Mouse (Mus musculus) frontal cortex, adult (tissue): ENCODE data around the gene Vasp.

Experiments
- ATAC-seq: cut with Nextera tagmentation; 2 replicates; pipeline ENCODE4 v1.9.2; 2017; ENCODE audit warnings: mild to moderate bottlenecking, moderate library complexity, mixed read lengths; ENCODE audit not compliant: low TSS enrichment

The Vasp gene

GRCm38 (mm10) chr7:19271238-19272172 lies at the start of gene Vasp:
Vasp (minus strand) TSS chr7:19271817.
- peak; percentile 89 for ATAC-seq

DNA sequence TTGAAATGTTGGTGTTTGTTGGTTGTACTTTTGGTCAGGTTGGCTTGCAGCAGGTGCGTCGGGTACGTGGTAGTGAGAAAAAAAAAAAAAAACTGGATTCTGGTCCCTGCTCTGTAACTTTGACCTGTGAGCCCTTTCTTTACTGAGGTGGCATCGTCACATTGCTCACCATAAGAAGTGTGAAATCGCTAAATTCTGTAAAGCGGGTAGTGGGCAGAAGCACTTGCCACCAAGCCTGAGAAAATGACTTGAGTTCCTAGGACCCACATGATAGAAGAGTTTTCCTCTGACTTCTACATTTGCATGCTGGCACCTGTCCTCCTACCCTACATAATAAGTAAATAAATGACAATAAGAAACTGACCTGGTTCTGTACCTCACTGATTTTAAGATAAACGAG lies 49.0 kb upstream of the Vasp start:
- no peak for ATAC-seq

- peak; percentile 94 for ATAC-seq
Measured at GRCm38 (mm10) chr7:19319906-19320305, 48.3 kb upstream of the Vasp start.

- ATAC-seq = peak; percentile 27
Measured at GRCm38 (mm10) chr7:19319458-19319857, 47.8 kb upstream of the Vasp start.

DNA sequence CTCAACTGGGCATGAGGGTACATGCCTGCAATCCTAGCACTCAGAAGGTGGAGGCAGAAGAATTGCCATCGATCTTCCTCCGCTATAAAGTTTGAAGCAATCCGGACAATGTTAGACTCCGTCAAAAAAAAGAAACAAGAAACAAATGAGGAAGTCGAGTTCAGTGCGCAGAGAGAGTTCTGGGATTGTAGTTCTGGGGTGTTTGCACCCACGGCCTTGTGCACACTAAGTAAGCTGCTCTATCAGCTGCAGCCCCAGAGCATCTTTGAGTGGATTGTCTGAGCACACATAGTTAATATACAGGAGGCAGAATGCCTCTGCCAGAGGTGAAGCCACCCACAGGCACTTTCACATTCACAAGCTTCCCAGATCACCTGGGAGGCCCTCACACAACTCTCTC lies 47.1 kb upstream of the Vasp start:
- ATAC-seq = no peak

DNA sequence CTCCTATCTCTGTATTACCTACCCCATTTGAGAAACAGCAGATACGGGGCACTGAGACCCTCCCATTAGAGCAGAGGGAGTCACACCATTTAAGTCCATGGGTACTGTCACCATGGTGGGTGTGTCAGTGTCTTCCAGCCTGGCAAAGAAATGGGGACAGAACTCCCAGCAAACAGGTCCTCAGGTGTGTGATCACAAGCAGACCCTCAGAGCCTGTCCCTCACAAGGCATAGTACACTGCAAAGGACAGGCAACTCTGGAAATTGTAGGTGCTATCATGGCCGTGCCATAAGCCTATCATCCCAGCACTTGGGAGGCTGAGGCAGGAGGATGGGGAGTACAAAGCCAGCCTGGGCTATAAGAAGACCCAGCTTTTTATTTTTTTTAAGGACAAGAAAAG lies 46.6 kb upstream of the Vasp start:
- ATAC-seq = no peak

DNA sequence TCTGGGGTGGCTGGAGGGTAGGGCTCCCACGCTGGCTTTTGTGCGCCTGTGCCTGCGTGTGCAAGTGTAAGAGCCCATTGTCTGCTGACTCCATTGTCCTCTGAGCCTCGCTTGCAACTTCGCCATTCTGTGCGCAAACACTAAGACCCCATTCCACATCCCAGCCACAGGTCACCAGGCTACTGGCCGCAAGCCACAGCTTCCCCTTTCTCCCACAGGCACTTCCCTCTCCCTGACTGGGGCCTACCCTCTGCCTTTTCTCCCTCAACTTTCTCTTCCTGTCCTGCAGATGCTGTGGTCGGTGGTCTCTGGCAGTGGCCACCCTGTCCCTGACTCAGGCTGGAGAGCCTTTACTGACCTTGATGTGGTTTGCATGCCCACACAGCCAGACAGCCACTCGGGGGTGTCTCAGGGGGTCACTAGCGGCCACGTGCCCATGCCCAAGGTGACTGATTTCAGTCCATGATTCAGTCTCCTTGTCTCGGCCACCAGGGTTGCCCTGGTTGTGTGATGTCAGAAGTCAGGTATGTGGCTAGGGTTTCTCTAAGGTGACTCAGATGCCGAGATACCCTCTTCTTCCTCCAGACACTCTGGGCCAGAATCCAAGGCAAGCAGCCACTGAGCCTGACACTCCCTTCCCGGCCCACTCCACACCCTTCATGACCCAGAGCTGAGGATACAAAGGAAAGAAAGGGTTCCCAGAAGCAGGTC lies 45.0 kb upstream of the Vasp start:
- ATAC-seq = no peak

DNA sequence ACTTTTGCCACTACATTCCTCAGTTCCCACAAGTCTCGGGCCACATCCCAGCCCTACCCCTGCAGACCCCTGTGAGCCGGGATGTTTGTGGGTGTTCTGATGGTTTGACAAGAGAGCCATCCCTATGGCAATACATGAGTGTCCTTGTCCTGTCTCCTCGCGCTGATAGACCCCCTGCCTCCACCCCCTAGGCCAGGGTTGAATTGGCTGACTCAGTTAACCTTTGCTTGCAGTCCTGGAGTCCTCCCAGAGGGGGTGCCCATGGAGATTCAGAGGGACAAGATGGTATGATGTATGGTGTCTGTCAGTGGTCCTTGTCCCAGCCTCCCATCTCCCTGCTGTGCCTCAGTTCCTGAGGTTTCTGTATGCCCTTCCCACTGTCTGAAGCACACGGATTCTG lies 42.4 kb upstream of the Vasp start:
- ATAC-seq = no peak

GRCm38 (mm10) chr7:19311991-19312390 lies 40.4 kb upstream of the Vasp start:
- ATAC-seq = no peak

DNA sequence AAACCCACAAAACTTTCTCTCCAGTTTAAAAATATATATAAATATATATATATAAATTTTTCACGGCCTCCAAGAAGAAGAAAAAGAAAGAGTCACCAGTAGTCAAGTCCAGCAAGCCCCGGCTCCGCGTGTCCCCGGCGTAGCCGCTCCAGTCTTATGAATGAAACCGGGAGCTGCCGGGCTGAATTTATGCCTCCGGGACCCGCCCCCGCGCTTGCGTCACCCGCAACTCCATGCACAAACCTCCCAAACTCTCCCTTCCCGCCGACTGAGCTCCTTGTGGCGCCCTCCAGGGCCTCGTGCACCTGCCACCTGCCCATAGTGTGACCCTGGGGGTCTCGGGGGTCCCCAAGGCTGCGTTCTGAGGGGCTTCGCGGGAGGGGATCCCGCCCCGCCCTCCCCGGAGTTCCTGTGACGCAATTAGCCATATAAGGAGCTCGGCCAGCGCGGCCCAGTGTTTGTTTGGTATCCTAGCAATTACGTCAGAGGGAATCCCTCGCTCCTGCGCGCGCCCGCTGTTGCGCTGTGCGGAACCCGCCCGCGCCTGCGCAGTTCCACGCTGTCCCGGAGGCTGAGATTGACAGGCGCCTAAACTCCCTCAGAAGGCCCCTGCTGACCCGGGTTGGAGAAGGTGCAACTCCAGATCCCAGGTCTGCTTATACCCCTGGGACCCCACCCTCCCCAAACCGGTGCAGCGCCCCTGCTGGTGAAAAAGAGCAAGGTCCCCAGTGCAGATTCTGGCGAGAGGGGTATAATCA lies 38.4 kb upstream of the Vasp start, which contains the start of gene Fosb:
Fosb (minus strand) TSS at position 168 of the 758 bp plus-strand sequence.
- peak; percentile 50 for ATAC-seq

- ATAC-seq = no peak
Measured at GRCm38 (mm10) chr7:19309278-19309883, 37.8 kb upstream of the Vasp start.

GRCm38 (mm10) chr7:19308454-19309277 lies 37.0 kb upstream of the Vasp start:
- peak; percentile 75 for ATAC-seq

GRCm38 (mm10) chr7:19307739-19308453 lies 36.3 kb upstream of the Vasp start:
- ATAC-seq = peak; percentile 66

- no peak for ATAC-seq
Measured at GRCm38 (mm10) chr7:19306819-19307738, 35.5 kb upstream of the Vasp start.

GRCm38 (mm10) chr7:19305796-19306765 lies 34.5 kb upstream of the Vasp start:
- no peak for ATAC-seq

DNA sequence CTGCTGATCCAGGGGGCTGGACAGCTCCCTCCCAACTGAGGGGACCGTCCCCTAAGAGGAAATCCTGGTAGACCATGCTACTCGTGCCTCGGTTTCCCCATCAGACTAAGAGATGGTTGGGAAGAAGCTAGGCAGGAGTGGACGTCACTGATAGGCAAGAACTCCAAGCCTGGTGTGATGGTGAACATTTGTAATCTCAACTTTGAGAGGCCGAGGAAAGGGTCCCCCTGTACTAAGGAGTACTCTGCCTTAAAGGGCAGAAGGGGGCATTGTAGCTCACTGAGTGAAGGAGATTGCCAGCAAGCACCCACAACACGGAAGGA lies 33.8 kb upstream of the Vasp start:
- ATAC-seq = no peak

DNA sequence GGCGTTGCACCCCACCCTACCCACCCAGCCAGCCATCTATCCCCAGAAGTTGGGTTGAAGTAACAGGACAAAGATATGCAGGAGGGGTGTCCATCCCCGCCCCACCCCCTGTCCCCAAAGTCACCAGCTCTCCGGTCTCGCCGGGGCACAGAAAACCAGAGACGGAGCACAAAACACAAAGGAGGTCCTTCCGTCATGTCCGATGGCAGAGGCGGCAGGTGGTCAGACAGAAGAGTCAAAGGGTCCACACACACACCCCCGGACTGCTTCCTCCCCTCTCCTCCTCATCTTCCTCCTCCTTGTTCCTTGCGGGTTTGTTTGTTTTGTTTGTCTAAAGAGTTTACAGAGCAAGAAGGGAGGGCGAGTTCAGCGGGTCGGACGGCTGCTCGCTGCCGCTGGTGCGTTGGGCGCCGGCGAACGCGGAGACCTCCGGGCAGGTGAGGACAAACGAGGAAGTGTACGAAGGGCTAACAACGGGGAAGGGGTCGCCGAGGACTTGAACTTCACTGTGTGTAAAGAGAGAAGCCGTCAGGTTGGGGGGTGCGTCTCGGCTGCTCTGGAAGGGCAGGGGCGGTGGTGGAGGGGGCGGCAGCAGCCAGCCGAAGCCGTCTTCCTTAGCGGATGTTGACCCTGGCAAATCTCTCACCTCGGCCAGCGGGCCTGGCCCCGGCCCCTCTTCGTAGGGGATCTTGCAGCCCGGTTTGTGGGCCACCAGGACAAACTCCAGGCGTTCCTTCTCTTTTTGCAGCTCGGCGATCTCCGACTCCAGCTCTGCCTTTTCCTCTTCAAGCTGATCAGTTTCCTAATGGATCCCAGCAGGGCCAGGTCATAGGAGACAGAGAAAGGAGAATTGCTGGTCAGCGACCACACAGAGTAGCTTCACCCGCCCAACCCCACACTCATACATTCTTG lies 33.1 kb upstream of the Vasp start:
- no peak for ATAC-seq
